Mouse (Mus musculus) lung, postnatal 10 days (tissue): ENCODE measurements at regions not wholly inside any gene's neighbourhood (a gene's known extent, or its start where the extent isn't known, plus 50 kb on each side); places are given as distances from the start of the nearest gene placed in this dataset.
"Not testable (repeated sequence)": the region's sequence is repeated elsewhere in the genome, so short reads cannot be mapped to it uniquely, and the experiment has no call there.

Experiments
- DNase-seq: peaks from one replicate; pipeline ENCODE4 v3.0.0; 2021

DNA sequence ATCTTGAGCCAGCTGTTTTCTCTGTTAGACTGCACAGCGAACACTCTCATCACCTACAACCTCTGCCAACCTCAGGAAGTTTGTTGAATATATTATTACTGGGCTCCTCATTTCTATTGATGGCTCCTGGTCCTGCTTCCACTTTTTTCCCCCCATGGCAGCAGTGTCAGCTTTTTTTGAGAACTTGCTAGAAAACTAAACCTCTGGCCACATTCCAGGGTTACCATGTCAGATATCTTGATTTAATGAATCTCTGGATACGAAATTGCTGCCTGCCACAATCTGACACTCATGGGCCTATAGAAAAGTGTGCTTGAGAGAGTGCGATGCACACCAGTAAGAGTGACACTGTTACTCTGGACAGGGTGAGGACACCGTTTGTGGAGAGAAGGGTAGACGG, 170.6 kb upstream of the Slc25a13 start:
- DNase-seq, result no peak

DNA sequence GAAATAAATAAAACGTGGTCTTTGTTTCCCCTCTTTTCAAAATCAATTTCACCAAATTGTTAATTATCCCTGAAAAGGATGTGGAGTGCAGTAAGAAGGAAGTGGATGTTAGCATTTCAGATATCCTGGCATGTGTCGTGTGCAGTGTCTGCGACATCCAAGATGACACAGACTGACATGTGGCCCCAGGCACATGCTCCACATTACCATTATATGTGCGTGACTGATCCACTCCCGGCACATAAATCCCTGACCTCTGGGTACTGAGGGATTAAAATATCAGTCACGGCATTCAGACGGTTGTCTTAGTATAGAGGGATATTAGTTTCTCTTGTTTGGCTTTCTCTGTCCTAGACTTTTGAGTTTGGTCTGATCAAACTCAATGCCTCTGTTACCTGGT, 168.0 kb upstream of the Slc25a13 start:
- no peak for DNase-seq

DNA sequence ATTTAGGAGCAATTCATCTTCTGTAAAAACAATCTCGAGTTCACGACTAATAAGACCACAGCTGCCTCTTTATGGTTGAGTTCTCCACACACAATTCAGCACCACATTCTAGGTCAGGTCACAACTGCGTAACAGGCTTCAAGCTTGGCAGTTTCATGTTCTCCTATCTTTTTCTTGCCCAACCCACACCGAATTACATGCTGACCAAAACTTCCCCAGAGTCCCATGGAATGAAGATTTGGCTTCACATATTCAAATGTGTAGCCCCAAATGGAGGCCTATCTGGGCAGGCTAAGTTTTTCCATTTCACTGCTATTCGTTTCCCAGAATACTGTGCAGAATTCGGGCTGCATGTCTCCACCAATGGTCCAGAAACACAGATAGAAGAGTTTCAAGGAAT, 167.5 kb upstream of the Slc25a13 start:
- no peak for DNase-seq

DNA sequence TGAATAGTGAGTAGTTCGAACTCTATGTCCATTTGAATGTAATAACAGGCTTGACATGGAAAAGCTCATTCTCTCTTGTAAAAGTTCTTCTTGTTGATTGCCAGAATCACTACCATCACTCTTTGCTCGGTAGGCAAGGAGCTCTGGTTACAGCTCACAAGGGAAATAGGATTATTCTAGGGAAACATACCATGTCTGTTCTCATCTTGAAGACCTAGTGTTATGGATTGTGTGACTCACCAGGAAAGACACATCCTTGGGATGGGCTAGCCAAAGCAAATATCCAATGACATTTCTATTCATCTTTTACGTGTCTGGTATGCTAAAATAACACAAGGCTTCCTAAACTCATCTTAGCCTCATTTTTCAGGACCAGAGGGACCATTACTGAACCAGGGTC, 155.4 kb upstream of the Slc25a13 start:
- no peak for DNase-seq

DNA sequence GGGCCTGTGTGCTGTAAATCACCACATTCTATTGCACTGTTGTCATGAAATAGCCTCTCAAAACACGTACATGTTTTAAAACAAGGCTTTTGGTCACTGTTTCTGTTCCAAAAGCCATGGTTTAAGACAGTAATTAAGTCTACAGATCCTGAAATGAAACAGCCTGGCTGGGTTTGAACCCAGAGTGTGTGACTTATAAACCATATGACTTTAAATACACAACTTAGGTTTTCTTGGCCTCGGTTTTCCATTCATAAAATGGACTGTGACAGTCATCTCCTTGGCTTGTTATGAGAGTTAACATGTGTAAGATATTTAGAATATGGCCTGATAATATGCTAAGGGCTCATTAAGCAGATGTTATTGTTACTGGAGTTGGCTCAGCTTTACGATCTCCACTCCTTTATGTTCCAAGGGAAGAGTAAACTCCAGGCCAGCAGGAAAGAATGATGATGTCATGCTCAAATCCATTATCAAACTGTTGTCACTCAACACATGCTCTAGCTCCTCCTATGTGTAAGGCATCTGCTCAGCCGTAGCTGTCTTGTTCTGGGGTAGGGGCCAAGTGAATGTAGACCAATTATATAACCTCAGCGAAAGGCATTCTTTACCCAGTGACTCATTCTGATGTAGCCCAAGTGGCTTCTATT, 154.6 kb upstream of the Slc25a13 start:
- DNase-seq, result peak; percentile 54

DNA sequence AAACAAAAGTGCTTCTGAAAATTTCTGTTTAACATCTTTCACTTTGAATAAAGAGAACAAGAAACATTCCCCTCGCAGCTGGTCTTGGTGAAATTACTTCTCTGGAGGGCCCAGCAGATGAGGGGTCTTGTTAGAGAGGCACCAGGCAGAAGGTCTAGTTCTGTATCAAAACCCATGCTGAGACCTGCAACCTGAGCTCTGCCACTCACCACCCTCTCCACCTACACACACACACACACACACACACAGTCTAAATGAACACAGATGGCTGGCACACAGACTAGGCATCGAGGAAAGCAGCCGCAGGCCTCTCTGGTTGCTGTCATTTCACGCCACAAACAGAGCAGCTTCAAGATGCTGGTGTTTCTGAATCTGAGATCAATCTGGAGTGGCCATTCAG, 147.1 kb upstream of the Slc25a13 start:
- DNase-seq, result no peak

DNA sequence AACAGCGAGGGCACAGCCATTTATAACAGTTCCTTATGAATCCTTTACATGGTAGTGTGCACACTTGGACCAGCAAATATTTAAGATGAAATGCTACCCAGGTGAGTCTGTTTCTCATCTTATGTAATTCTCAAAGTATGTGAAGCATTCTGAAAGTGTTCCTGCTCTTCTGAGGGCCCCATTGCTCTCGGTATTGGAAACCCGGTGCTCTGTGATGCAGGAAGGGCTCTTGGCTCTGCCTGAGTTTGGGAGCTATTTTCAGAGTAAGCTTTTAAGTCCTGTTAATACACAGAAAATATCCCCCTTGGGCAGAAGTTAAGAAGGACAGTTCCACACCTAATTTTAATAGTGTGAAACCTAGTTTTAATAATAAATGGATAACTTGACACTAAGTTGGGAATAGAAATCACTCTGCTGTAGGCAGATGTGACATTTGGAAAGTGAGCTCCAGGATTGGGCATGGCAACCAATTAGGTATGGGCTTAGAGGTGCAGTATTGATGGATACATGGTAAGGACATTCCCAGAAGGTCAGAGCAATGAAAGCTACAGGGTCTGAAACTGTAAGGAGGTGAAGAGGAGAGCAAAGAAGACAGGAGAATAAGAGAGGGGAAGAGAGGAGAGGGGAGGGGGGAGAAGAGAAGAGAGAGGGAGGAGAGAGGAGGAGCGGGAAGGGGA, 145.8 kb upstream of the Slc25a13 start:
- no peak for DNase-seq

DNA sequence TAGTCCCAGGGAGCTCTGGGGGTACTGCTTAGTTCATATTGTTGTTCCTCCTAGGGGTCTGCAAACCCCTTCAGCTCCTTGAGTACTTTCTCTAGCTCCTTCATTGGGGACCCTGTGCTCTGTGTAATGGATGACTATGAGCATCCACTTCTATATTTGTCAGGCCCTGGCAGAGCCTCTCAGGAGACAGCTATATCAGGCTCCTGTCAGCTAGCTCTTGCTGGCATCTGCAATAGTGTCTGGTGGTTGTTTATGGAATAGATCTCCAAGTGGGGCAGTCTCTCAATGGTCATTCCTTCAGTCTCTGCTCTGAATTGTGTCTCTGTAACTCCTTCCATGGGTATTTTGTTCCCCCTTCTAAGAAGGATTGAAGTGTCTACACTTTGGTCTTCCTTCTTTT, 144.2 kb upstream of the Slc25a13 start:
- not testable (repeated sequence) for DNase-seq

DNA sequence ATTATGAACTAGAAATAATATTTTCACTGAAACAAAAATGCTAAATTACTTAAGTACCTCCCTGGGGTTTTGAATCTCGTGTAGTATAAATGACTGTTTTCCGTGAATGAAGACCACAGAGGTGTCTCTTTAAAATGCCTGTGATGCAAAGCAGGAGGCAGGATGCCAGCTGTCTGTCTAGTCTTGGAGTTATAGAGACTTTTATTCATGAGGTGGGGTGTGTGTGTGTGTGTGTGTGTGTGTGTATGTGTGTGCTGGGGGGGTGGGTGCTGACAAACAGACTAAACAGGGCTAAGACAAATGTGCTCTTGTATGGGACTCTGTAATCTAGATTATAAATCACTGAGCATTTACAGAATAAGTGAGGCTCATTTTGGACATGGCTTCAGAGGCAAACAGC, 140.5 kb upstream of the Slc25a13 start:
- no peak for DNase-seq

DNA sequence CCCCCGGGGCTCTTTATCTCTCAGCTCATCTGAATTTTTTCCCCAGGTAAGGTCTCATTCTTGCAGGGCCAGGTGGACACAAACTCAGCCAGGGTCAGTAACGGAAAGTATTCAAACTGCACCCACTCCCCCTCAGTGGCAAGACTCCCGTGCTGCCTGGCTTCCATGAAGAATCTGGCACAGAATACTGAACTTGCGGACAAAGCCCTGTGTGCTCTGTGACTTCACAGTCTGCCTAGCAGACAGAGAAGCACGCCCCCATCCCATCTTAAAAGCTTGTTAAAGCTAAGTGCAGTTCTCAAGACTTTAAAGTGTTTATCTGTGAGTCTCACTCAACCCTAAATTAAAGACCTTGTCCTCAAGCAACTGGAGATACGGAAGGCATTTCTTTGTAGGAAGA, 140.0 kb upstream of the Slc25a13 start:
- DNase-seq, result no peak

DNA sequence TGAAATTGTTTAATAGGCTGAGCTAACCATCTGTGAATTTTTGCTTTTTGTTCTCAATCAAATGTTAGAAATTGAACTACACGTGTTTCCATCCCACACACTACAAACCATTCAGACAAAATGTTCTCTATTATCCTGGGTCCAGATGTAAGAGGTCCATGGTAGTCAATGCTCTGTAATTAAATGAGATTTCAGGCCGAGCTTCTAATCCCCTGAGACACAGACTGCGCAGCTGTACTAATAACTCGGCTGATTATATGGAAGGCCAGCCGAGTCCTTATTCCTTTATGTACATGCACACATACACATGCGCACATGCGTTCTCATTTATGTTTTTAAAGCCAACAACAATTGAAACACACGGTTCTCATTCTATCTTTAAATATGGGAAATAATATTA, 118.3 kb upstream of the Slc25a13 start:
- no peak for DNase-seq

DNA sequence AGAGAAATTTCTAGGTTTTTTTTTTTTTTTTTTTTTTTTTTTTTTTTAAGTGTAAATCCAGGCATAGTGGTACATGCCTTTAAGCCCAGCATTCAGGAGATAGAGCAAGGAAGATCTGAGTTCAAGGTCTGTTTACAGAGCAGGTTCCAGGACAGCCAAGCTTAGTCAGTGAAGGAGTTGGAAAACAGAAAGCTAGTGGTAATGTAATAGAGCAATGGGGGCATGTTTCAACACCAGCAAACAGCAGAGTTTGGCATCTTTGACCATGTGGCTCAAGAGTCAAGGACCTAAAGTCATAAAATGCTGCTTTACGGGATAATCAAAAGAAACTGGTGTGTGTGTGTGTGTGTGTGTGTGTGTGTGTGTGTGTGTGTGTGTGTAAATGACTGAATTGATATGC, 113.3 kb upstream of the Slc25a13 start:
- DNase-seq, result no peak

DNA sequence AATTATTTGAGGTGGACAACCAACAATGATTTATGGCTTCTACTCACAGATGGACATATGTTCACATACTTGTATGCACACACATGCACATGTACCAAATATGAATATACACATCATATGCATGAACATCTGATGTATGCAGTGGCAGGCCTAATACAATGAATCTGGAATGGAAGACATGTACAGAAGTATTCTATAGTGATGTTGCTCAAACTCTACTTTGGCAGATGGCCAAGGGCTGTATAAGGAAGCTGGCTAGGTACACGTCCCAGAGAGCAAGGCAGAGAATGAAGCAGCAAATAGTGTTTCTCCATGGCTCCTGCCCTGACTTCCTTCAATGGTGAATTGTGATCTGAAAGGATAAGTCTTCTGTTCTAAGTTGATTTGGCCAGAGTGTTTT, 108.5 kb upstream of the Slc25a13 start:
- DNase-seq, result no peak

DNA sequence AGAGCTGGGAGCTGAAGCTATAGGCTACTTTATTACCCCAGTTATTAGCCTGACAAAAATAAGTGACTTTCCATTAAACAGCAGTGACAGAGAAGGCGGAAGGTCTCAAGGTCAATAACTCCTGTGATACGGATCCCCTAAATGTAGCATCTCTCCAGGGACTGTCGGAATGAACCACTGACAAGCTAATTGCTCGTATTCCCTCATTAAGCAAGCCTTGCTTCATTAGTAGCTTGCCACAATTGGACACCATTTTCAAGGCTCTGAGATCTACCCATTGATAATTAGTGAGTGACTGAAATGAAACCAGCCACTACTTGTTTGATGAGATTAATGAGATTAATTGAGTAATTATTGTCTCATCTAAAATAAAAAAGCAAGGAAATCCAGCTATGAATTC, 99.8 kb upstream of the Slc25a13 start:
- no peak for DNase-seq

DNA sequence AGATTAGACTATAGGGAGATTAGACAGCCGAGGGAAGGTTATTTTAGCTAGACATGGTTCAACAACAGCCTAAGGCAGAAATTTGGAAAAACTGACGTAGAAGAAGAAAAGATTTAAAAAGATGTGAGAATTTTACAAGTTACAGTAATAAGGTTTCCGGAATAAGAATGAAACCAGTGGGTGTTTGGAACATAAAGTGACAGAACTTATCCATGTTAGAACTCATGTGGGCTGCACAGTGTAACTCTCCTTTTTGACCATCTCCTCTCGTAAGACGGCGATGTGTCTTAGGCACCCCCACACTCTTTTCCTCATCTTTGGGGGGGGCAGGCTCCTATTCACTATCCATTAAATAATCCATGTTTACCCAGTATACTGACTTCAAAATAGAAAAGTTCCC, 96.2 kb upstream of the Slc25a13 start:
- no peak for DNase-seq

DNA sequence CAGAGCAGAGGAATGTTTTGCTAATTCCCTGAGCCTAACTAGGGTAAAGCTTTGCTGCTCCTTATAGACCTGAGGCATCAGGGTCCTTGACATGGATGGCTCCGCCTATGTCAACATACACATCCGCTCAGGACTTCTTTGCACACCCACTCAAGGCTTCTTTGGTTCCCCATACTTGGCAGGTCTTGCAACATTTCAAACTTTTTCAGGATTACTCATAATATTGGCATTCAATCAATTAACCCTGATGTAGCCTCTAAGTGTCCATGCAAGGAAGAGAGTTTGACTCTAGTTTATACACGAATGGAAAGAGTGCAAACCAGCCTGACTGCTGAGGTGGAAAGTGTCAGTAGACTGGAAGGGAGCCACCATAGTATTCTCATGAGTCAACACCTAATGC, 93.2 kb upstream of the Slc25a13 start:
- DNase-seq, result peak; percentile 12

DNA sequence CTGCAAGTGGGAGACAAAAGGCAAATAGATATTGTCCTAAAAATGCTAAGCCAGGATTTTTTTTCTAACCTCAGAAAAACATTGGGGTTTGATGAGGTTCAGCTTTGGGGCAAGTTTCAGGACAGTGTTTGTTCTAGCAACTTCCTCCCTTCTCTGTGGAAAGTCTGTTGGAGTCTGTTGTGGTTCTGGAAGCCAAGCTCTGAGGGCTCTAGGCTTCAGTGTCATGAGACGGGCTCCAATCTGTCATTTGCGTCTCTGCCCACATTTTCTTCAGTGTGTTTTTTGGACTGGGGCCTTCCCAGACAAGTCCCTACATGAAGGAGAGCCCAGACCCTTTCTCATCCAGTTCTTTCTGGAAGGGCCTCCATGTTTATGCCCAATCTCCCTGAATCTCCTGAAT, 90.6 kb upstream of the Slc25a13 start:
- peak; percentile 33 for DNase-seq

DNA sequence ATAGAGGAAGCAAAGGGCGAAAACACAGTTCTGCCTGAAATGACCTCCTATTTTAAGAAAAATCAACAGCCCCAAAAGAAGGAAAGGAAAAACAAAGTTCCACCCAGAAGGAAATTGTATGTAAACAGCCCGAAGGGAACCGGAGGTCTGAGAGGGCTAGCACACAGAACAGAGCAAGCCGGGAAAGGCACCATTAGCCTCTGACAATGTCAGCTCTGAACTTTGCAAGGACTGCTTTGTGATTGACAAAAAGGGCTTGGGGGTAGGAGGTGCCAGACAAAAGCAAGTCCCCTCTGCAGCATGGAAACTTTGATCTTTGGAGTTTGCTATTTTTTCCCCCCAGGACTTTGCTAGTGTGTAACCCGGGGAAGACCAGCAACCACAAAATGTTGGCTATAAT, 86.8 kb upstream of the Slc25a13 start:
- peak; percentile 21 for DNase-seq

DNA sequence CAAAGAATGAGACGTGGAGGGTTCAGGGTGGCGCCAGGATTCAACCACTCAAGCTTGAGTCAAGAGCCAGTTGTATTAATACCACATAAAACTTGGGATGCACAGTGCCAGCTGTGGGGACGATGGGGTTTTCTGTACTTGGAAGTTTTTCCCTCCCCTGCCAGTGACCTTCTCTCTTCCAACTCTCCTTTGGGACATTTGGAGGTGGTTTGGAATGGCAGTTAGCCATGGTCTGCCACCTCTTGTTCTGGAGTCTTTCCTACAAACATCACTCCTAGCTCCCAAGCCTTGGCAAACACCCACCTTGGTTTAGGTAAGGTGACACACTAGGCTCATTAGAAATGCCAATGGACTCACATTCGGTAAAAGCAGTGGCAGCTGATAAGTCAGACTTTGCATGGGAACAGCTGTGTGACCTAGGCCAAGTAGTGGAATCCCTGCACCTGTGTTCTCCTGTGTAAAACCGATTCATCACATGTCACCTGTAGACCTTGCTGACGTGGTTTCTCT, 84.1 kb upstream of the Slc25a13 start:
- DNase-seq, result no peak

DNA sequence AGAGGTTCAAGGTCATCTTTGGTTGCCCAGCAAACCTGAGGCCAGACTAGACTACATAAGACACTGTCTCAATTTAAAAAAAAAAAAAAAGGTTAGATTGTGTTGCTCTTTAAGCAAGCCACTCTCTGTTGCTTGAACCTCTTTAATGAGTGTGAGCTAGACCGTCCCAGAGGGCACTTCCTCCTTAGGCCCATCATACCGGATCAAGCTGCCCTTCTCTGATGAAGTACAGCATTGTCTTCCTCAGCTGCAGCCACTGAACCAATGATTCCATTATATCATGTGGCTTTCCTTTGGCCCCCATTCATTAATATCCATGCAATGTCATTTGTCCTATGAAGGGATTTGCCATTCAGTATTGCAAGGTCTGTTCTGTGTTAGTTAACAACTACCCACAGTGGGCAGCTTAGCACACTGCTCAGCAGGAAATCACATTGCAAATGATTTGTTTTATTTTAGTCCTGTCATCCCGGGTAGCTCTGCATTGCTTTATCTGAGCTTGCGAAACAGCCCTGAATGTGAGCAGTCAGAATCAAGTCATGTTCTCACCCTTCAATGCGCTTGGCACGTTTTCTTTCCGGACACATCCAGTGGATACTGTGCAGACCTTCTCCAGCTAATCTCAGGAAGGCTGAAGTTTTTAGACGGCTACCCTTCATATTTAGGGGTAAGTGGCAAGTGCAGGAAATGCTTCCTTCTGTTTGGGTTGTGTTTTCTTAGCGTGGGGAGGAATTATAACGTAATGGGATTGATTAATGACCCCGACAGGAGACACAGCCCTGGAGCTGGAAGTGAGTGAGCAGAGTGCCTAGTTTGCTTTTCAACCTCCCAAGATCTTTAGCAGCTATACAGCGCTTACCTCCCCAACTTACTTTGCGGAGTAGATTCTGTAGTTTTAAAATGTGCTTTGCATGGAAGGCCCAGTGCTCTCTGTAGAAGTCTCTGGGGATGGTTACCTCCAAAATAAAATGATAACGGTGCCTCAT, 82.2 kb upstream of the Slc25a13 start:
- DNase-seq, result peak; percentile 61

DNA sequence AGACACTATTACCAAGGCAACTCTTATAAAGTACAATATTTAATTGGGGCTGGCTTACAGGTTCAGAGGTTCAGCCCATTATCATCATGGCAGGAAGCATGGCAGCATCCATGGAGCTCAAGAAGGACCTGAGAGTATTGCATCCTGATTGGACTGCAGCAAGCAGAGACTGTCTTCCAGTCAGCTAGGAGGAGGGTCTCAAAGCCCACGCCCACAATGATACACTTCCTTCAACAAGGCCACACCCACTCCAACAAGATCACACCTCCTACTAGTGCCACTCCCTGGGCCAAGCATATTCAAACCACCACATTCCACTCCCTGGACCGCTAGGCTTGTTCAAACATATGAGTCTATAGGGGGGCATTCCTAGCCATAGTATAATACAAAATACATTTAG, 78.6 kb upstream of the Slc25a13 start:
- DNase-seq, result not testable (repeated sequence)

DNA sequence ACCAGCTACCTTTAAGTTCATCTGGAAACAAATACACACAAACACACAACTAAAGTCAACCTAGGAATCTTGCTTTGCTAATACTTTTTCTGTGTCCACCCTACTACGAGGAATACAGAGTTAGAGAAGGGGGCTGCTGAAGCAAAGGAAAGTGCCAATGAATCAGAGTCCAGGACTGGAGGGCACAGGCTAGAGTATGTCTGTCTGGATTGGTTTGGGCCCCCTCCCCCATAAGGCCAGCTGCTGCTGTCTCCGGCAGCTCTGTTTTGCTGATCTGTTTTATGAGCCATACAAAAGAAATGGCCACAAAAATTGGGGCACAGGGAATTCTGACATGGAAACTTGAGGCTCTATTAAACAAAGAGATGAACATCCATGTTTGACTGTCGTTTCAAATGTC, 74.8 kb upstream of the Slc25a13 start:
- no peak for DNase-seq

DNA sequence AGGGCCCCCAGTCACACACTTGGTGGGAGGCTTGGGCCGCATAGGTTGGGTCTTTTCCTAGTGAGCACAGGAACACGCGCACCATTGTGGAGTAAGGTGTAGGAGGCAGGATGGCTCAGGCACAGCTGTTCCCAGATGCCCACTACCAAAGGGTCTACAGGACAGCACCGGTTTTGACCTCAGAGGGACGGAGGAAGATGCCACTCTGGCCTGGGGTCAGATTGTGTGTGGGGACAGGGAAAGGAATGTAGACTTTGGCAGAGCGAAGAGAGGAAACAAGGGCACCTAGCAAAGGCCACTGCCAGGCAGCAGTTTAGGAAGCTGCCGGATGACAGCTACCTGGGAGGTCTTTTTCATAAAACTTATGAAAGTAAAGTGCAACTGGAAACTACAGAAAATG, 73.5 kb upstream of the Slc25a13 start:
- DNase-seq, result no peak

DNA sequence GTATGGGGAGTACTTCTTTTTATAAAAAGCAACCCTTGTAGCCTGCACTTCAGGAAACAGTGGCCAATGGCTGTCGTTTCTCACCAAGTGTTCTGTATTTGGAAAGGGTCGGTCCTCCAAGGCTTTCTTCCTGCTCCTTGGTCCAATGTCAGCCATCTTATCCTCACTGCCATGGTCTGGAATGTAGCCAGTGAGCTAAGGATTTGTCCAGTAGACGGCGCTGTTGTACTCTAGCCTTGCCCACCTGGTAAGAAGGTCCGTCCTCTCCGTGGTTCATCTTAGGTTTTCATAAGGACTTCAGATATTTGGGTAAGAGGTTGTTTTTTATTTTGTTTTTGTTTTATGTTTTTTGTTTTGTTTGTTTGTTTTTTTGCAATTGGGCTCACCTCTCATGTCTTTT, 72.8 kb upstream of the Slc25a13 start:
- DNase-seq, result peak; percentile 64
